Mouse (Mus musculus) kidney, postnatal 14 days (tissue): ENCODE data around the gene Ripor1.

Experiments used
- DNase-seq: peaks from one replicate; pipeline ENCODE4 v3.0.0; 2022; ENCODE audit warnings: mixed read lengths

Ripor1 gene

DNA sequence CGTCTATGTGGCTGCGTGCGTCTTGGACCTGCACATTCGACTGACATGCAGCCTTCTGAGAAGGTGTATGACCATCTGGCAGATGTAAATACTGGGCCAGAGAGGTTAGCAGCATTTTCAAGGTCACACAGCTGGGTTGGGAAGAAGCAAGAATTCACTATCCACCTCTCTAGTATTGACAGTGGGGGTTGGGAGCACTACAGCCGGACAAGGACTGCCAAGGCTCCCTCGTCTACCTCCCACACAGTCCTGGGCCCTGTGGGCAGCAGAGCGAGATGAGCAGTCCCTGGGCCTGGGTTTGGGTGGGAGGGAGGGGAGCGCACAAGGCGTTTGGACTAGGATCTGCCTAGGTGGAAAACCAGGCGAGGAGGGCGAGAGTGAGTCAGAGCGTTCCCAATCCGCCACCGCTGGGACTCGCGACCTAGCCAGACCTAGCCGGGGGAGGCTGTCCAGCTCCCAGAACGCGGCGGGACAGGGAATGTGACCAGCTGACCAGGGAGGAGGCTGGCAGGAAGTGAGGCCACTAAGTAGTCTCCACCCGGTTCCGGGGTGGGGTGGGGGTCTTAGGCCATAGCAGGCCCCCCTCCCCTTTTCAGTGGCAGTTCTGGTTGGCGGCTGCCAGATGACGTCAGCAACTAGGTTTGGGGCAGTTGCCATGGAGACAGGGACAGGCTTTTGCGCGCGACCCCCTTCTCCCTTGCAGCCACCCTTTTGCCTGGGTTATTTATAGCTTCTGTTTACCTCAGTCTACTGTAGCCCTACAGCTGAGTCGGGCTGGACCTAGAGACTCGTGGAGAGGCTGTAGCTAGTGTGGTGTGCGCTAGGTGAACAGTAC lies 1.4 kb downstream of the Ripor1 start:
- peak; percentile 92 for DNase-seq

- no peak for DNase-seq
These were observed 2.0 kb downstream of the Ripor1 start for GRCm38 (mm10) chr8:105607062-105607461.

GRCm38 (mm10) chr8:105607684-105608083 lies 2.6 kb downstream of the Ripor1 start:
- DNase-seq = peak; percentile 57

DNA sequence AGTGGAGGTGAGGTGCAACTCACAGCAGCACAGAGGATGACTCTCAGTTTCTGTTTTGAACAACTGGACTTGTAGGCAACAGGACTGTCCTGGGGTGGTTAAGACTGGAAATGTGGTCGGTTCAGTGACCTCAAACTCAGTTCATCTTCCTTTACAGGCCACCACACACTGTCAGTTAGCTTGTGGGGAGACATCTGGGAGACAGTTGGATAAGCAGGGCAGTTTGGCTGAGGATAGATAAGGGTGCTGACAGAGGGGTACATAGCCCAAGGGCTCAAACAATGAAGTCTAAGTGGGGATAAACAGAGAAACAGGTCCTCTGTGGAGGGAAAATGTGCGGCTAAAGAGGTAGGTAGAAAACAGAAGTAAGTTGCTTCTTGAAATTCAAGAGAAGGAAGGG lies 4.3 kb downstream of the Ripor1 start:
- no peak for DNase-seq

GRCm38 (mm10) chr8:105609771-105610170 lies 4.7 kb downstream of the Ripor1 start:
- no peak for DNase-seq

- DNase-seq = no peak
These were observed 6.8 kb downstream of the Ripor1 start for GRCm38 (mm10) chr8:105611836-105612235.

DNA sequence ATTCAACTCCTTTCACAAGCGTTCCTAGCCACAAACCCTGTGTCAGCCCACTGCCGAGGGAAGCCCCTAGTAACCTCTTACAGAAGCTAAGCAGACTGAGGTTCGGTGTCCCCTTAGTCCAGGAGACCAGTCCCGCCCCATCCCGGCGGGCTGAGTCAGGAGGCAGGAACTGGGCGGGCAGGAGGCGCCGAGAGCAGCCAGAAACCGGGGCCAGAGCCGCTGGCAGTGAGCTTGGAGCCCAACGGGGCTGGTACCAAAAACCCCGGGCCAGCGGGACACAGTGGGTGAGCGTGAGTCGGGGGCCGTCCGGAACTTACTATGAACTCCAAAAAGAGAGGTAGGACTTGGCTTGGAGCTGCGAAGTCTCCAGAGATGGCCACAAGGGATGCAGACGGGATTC lies 8.0 kb downstream of the Ripor1 start:
- peak; percentile 76 for DNase-seq

GRCm38 (mm10) chr8:105613830-105614511 lies 8.9 kb downstream of the Ripor1 start:
- DNase-seq = peak; percentile 91

- DNase-seq = no peak
These were observed 10.9 kb downstream of the Ripor1 start for GRCm38 (mm10) chr8:105615942-105616341.

GRCm38 (mm10) chr8:105617451-105618278 lies 12.6 kb downstream of the Ripor1 start:
- no peak for DNase-seq

- no peak for DNase-seq
These were observed 13.2 kb downstream of the Ripor1 start for GRCm38 (mm10) chr8:105618279-105618634.

DNA sequence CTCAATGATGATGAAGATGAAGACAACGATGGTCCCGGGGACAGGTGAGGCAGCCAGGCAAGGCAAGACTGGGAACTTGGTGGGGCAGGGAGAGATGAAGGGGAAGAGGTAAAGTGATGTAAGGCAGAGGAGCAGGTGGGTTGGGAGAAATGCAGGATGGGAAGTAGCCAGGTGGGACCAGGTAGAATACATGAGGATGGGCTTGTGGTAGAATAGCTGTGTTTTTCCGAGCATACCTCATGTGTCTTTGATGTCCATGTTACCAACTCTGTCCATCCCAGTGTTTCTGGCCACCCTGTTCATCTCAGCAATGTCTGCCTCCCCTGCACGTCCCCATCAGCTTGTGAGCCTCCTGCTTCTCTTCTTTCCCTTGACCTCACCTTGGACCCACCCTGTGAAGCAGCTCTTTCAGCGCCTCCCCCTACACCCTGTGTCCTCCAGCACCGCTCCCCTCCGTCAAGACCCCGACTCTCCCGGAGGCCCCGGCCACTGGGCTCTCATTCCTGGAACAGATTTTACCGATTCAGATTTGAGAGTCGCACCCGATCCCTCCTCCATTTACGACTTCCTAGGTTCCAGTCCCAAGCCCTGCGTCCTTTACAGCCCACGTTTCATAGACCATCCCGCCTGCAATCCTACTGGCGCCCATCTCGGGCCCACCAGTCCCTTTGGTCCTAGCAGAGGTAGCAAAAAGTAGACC lies 14.0 kb downstream of the Ripor1 start:
- DNase-seq = no peak

GRCm38 (mm10) chr8:105620211-105620610 lies 15.2 kb downstream of the Ripor1 start:
- no peak for DNase-seq

DNA sequence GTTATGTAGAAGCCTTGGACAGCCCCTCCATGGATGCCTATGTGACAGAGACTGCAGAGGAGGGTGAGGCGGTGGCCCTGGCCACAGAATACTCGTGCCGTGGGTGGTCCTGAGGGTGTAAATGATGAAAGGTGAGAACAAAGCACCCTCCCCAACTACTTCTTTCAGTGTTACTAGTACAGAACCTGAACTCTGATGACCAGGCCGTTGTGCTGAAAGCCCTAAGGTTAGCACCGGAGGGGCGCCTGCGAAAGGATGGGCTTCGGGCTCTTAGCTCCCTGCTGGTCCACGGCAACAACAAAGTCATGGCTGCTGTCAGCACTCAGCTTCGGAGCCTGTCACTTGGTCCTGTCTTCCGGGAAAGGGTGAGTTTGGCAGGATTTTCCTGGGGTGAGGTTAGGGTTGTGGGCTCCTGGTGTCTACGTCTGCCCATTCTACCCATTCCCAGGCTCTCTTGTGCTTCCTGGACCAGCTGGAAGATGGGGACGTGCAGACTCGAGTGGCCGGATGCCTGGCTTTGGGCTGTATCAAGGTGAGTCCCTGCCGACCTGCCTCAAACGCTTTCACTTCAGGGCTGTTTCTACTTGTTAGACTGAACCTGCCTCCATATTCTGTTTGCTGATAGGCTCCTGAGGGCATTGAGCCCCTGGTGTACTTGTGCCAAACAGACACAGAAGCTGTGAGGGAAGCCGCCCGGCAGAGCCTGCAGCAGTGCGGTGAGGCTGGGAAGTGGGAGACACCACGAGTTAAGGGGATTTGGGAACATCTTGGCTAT lies 16.1 kb downstream of the Ripor1 start:
- DNase-seq = no peak

- no peak for DNase-seq
These were observed 16.8 kb downstream of the Ripor1 start for GRCm38 (mm10) chr8:105621841-105622240.

- peak; percentile 97 for DNase-seq
These were observed 17.4 kb downstream of the Ripor1 start for GRCm38 (mm10) chr8:105622421-105622920.

GRCm38 (mm10) chr8:105623118-105623517 lies 18.1 kb downstream of the Ripor1 start:
- DNase-seq = no peak

GRCm38 (mm10) chr8:105623679-105624245 lies 18.7 kb downstream of the Ripor1 start:
- no peak for DNase-seq

GRCm38 (mm10) chr8:105624401-105624800 lies 19.3 kb downstream of the Ripor1 start:
- DNase-seq = no peak

- DNase-seq = no peak
These were observed 19.8 kb downstream of the Ripor1 start for GRCm38 (mm10) chr8:105624831-105625230.

DNA sequence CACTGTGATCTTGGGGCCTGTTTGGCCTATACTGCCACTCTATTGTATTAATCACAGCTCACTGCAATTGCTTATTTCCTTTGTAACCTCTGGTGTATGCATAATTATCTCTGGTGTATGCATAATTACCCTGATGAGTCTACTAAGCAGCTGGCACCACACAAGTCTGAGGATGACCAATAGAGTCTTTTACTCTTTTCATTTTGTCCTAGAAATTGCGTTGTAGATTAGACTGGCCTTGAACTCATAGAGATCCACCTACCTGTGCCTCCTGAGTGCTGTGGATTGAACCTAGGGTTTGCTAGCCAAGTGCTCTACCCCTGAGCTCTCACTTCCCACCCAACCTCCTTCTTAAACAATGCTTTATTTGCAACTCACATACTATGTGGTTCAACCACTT lies 21.0 kb downstream of the Ripor1 start:
- DNase-seq = no peak
